Mouse (Mus musculus): ENCODE measurements around the gene Abca4. TPM values are rescaled to one million over a fixed set of nuclear protein-coding genes. Genes with fewer than 3 reads are reported as not detected.

Gene Abca4
- polyA plus RNA-seq, 1 experiment from 2014 or later = 2.5 TPM

GRCm38 (mm10) chr3:122145430-122145829 is 101.2 kb downstream of the Abca4 start:
- H3K36me3 ChIP-seq = no peaks in the 10 kb centered on the region
- H3K4me3 ChIP-seq = no peak overlapping the region
- no peak overlapping the region for H3K4me2 ChIP-seq (replicated peaks)
- no peak for ATAC-seq (ENCODE audit: low FRiP score, low read depth)
- no peak overlapping the region for H3K27ac ChIP-seq (replicated peaks)
- no peaks in the 10 kb centered on the region for H3K4me1 ChIP-seq
- no peaks in the 10 kb centered on the region for H3K9me3 ChIP-seq
- H3K27me3 ChIP-seq = peaks cover 5% of the 10 kb centered on the region
- 74% methylated on average over 3 of the region's 3 CpGs for WGBS
- H3K9ac ChIP-seq (replicated peaks) = no peak overlapping the region

GRCm38 (mm10) chr3:122150836-122151235 is 106.6 kb downstream of the Abca4 start:
- no peak overlapping the region for H3K4me2 ChIP-seq (replicated peaks)
- H3K36me3 ChIP-seq = no peaks in the 10 kb centered on the region
- no peak overlapping the region for H3K27ac ChIP-seq (replicated peaks)
- 90% methylated on average over 7 of the region's 7 CpGs for WGBS
- no peaks in the 10 kb centered on the region for H3K27me3 ChIP-seq
- no peak overlapping the region for H3K9ac ChIP-seq (replicated peaks)
- no peak overlapping the region for H3K4me3 ChIP-seq
- ATAC-seq (ENCODE audit: low FRiP score, low read depth) = no peak
- 0 out of 2 replicates have a peak, but pooled peaks cover 4% of the 10 kb centered on the region for H3K4me1 ChIP-seq
- no peaks in the 10 kb centered on the region for H3K9me3 ChIP-seq

- 66% methylated on average over 4 of the region's 4 CpGs for WGBS
Observed at GRCm38 (mm10) chr3:122152431-122152830, 108.2 kb downstream of the Abca4 start.

GRCm38 (mm10) chr3:122154080-122154479 is 109.8 kb downstream of the Abca4 start:
- Histone ChIP-seq H3K9me3 (no peaks in the 10 kb centered on the region), H3K4me1 (0 out of 2 replicates have a peak, but pooled peaks cover 4% of the 10 kb centered on the region), H3K4me2 (replicated peaks) (no peak overlapping the region), H3K9ac (replicated peaks) (no peak overlapping the region), H3K27ac (replicated peaks) (no peak overlapping the region), H3K4me3 (no peak overlapping the region), H3K36me3 (no peaks in the 10 kb centered on the region), H3K27me3 (no peaks in the 10 kb centered on the region)
- 72% methylated on average over 2 of the region's 2 CpGs for WGBS
- no peak for ATAC-seq (ENCODE audit: low FRiP score, low read depth)

More at GRCm38 (mm10) chr3:122152431-122152830, 108.2 kb downstream of the Abca4 start:
- ATAC-seq (ENCODE audit: low FRiP score, low read depth) = no peak
- Histone ChIP-seq H3K36me3 (no peaks in the 10 kb centered on the region), H3K4me1 (0 out of 2 replicates have a peak, but pooled peaks cover 4% of the 10 kb centered on the region), H3K9me3 (no peaks in the 10 kb centered on the region), H3K27me3 (no peaks in the 10 kb centered on the region), H3K9ac (replicated peaks) (no peak overlapping the region), H3K27ac (replicated peaks) (no peak overlapping the region), H3K4me3 (no peak overlapping the region), H3K4me2 (replicated peaks) (no peak overlapping the region)

GRCm38 (mm10) chr3:122159447-122159846 is 115.2 kb downstream of the Abca4 start:
- 86% methylated on average over 1 of the region's 1 CpGs for WGBS
- Histone ChIP-seq H3K9me3 (no peaks in the 10 kb centered on the region), H3K4me2 (replicated peaks) (no peak overlapping the region), H3K27me3 (no peaks in the 10 kb centered on the region), H3K9ac (replicated peaks) (no peak overlapping the region), H3K27ac (replicated peaks) (no peak overlapping the region), H3K4me3 (no peak overlapping the region), H3K36me3 (no peaks in the 10 kb centered on the region), H3K4me1 (no peaks in the 10 kb centered on the region)
- no peak for ATAC-seq (ENCODE audit: low FRiP score, low read depth)

GRCm38 (mm10) chr3:122169616-122170178 is 125.5 kb downstream of the Abca4 start:
- H3K9me3 ChIP-seq = no peaks in the 10 kb centered on the region
- H3K4me1 ChIP-seq = peaks cover 8% of the 10 kb centered on the region
- no peak overlapping the region for H3K4me3 ChIP-seq
- no peak overlapping the region for H3K9ac ChIP-seq (replicated peaks)
- ATAC-seq (ENCODE audit: low FRiP score, low read depth) = peak; percentile 54; the same call in 1 of the 2 replicates
- H3K27ac ChIP-seq (replicated peaks) = no peak overlapping the region
- H3K4me2 ChIP-seq (replicated peaks) = no peak overlapping the region
- 41% methylated on average over 10 of the region's 10 CpGs for WGBS
- no peaks in the 10 kb centered on the region for H3K36me3 ChIP-seq
- H3K27me3 ChIP-seq = peaks cover 4% of the 10 kb centered on the region

GRCm38 (mm10) chr3:122170621-122171309 is 126.5 kb downstream of the Abca4 start:
- no peak overlapping the region for H3K4me3 ChIP-seq
- peaks cover 4% of the 10 kb centered on the region; the same call in 1 of the 2 replicates for H3K27me3 ChIP-seq
- no peak overlapping the region for H3K27ac ChIP-seq (replicated peaks)
- peaks cover 8% of the 10 kb centered on the region for H3K4me1 ChIP-seq
- no peaks in the 10 kb centered on the region for H3K36me3 ChIP-seq
- no peak overlapping the region for H3K4me2 ChIP-seq (replicated peaks)
- 91% methylated on average over 10 of the region's 10 CpGs for WGBS
- H3K9ac ChIP-seq (replicated peaks) = no peak overlapping the region
- ATAC-seq (ENCODE audit: low FRiP score, low read depth) = no peak
- H3K9me3 ChIP-seq = no peaks in the 10 kb centered on the region

GRCm38 (mm10) chr3:122173526-122174150 is 129.4 kb downstream of the Abca4 start:
- 44% methylated on average over 15 of the region's 15 CpGs for WGBS
- Histone ChIP-seq H3K36me3 (no peaks in the 10 kb centered on the region), H3K4me3 (no peak overlapping the region), H3K27ac (replicated peaks) (0 out of 2 replicates have a peak overlapping the region, but pooled peaks have one; percentile 1), H3K4me1 (peaks cover 8% of the 10 kb centered on the region), H3K9ac (replicated peaks) (no peak overlapping the region), H3K27me3 (no peaks in the 10 kb centered on the region), H3K4me2 (replicated peaks) (0 out of 2 replicates have a peak overlapping the region, but pooled peaks have one; percentile 6), H3K9me3 (no peaks in the 10 kb centered on the region)
- ATAC-seq (ENCODE audit: low FRiP score, low read depth) = peak; percentile 67

GRCm38 (mm10) chr3:122176018-122176417 is 131.8 kb downstream of the Abca4 start:
- H3K4me2 ChIP-seq (replicated peaks) = no peak overlapping the region
- no peak overlapping the region for H3K4me3 ChIP-seq
- H3K36me3 ChIP-seq = no peaks in the 10 kb centered on the region
- no peak overlapping the region for H3K27ac ChIP-seq (replicated peaks)
- ATAC-seq (ENCODE audit: low FRiP score, low read depth) = no peak
- 88% methylated on average over 6 of the region's 6 CpGs for WGBS
- no peaks in the 10 kb centered on the region for H3K27me3 ChIP-seq
- H3K9me3 ChIP-seq = no peaks in the 10 kb centered on the region
- H3K4me1 ChIP-seq = peaks cover 8% of the 10 kb centered on the region
- H3K9ac ChIP-seq (replicated peaks) = no peak overlapping the region

GRCm38 (mm10) chr3:122176706-122177390 is 132.6 kb downstream of the Abca4 start:
- Histone ChIP-seq H3K4me1 (peaks cover 8% of the 10 kb centered on the region), H3K27ac (replicated peaks) (no peak overlapping the region), H3K9ac (replicated peaks) (no peak overlapping the region), H3K36me3 (no peaks in the 10 kb centered on the region), H3K4me3 (no peak overlapping the region), H3K4me2 (replicated peaks) (no peak overlapping the region), H3K27me3 (no peaks in the 10 kb centered on the region), H3K9me3 (no peaks in the 10 kb centered on the region)
- WGBS = 85% methylated on average over 8 of the region's 8 CpGs
- no peak for ATAC-seq (ENCODE audit: low FRiP score, low read depth)

GRCm38 (mm10) chr3:122184109-122184508 is 139.9 kb downstream of the Abca4 start:
- Histone ChIP-seq H3K9ac (replicated peaks) (no peak overlapping the region), H3K4me3 (no peak overlapping the region), H3K27me3 (no peaks in the 10 kb centered on the region), H3K9me3 (no peaks in the 10 kb centered on the region), H3K36me3 (no peaks in the 10 kb centered on the region), H3K27ac (replicated peaks) (no peak overlapping the region), H3K4me1 (no peaks in the 10 kb centered on the region), H3K4me2 (replicated peaks) (no peak overlapping the region)
- ATAC-seq (ENCODE audit: low FRiP score, low read depth) = no peak
- WGBS = 50% methylated on average over 11 of the region's 11 CpGs

- Histone ChIP-seq H3K27me3 (no peaks in the 10 kb centered on the region), H3K4me3 (no peak overlapping the region), H3K9me3 (no peaks in the 10 kb centered on the region), H3K4me2 (replicated peaks) (no peak overlapping the region), H3K9ac (replicated peaks) (no peak overlapping the region), H3K36me3 (no peaks in the 10 kb centered on the region), H3K4me1 (no peaks in the 10 kb centered on the region), H3K27ac (replicated peaks) (no peak overlapping the region)
- 79% methylated on average over 1 of the region's 1 CpGs for WGBS
- ATAC-seq (ENCODE audit: low FRiP score, low read depth) = no peak
Observed at GRCm38 (mm10) chr3:122186975-122187374, 142.7 kb downstream of the Abca4 start.

All from midbrain, embryonic 12.5 days (tissue).